Mouse (Mus musculus) liver, postnatal 0 days (tissue): Measurements from ENCODE around the gene Snx1.

Experiments
- CTCF ChIP-seq: sonication (generic); IDR thresholded peaks from 2 replicates; pipeline ENCODE4 v1.5.1; 2016; ENCODE audit warnings: antibody characterized with exemption, low read depth
- EP300 ChIP-seq: IDR thresholded peaks from 2 replicates; pipeline ENCODE4 v1.6.1; 2016; ENCODE audit warnings: antibody characterized with exemption, low read depth, mild to moderate bottlenecking

DNA sequence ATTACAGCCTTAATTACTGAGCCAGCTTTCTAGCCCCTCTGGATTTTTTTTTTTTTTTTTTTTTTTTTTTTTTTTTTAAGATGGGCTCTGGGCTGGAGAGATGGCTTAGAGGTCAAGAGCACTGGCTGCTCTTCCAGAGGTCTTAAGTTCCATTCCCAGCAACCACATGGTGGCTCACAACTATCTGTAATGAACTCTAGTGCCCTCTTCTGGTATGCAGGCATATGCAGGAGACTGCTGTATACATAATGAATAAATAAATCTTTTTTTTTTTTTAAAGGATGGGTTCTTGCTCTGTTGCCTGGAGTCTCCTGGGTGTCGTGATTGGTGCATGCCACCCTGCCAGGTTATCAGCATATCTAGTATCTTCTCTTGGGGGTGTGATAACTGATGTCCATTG is 29.1 kb upstream of the Snx1 start:
- TF ChIP-seq CTCF (peak; percentile 57), EP300 (no peak)
